Mouse (Mus musculus): ENCODE measurements around the gene Gipc3. TPM values are rescaled to one million over a fixed set of nuclear protein-coding genes. Genes with fewer than 3 reads are reported as not detected.

Gipc3 gene
- polyA plus RNA-seq, 1 experiment = not detected

GRCm38 (mm10) chr10:81354738-81355477 lies 11.8 kb upstream of the Gipc3 start:
- 72% methylated on average over 9 of the region's 9 CpGs for WGBS
- Histone ChIP-seq H3K27ac (ENCODE audit: insufficient read depth, low read depth, low read length) (no peak overlapping the region), H3K4me3 (ENCODE audit: insufficient read depth, low read depth, low read length) (no peak overlapping the region), H3K4me1 (ENCODE audit: control insufficient read depth, insufficient read depth, low read length) (peaks cover 48% of the 10 kb centered on the region)
- TF ChIP-seq CTCF (IDR thresholded peaks at IDR 0.05; ENCODE audit: insufficient read depth, low read depth, low read length) (no peak), POLR2A (IDR thresholded peaks at IDR 0.05; ENCODE audit: insufficient read depth, low read depth, low read length) (no peak)

GRCm38 (mm10) chr10:81351678-81352291 lies 8.7 kb upstream of the Gipc3 start:
- 33% methylated on average over 9 of the region's 9 CpGs for WGBS
- H3K4me3 ChIP-seq (ENCODE audit: insufficient read depth, low read depth, low read length) = no peak overlapping the region
- TF ChIP-seq POLR2A (IDR thresholded peaks at IDR 0.05; ENCODE audit: insufficient read depth, low read depth, low read length) (no peak), CTCF (IDR thresholded peaks at IDR 0.05; ENCODE audit: insufficient read depth, low read depth, low read length) (no peak)
- H3K4me1 ChIP-seq (ENCODE audit: control insufficient read depth, insufficient read depth, low read length) = peaks cover 35% of the 10 kb centered on the region
- H3K27ac ChIP-seq (ENCODE audit: insufficient read depth, low read depth, low read length) = no peak overlapping the region

- Histone ChIP-seq H3K4me3 (ENCODE audit: insufficient read depth, low read depth, low read length) (peak within 1 kb of the TSS; percentile 61), H3K27ac (ENCODE audit: insufficient read depth, low read depth, low read length) (0 out of 2 replicates have a peak within 1 kb of the TSS, but pooled peaks have one; percentile 48), H3K4me1 (ENCODE audit: control insufficient read depth, insufficient read depth, low read length) (peaks cover 27% of the 10 kb centered on the region)
- TF ChIP-seq CTCF (IDR thresholded peaks at IDR 0.05; ENCODE audit: insufficient read depth, low read depth, low read length) = peak; percentile 87
- no peak for TF ChIP-seq POLR2A (IDR thresholded peaks at IDR 0.05; ENCODE audit: insufficient read depth, low read depth, low read length)
- WGBS = under 1% methylated on average over 54 of the region's 54 CpGs
Measured at GRCm38 (mm10) chr10:81350351-81351063, 7.4 kb upstream of the Gipc3 start, which contains the start of gene Hmg20b. Gene Hmg20b, minus strand, starts transcription at chr10:81350480.

- 1% methylated on average over 29 of the region's 29 CpGs for WGBS
- H3K4me3 ChIP-seq (ENCODE audit: insufficient read depth, low read depth, low read length) = peak overlapping the region; percentile 50
- TF ChIP-seq POLR2A (IDR thresholded peaks at IDR 0.05; ENCODE audit: insufficient read depth, low read depth, low read length) = no peak
- peaks cover 24% of the 10 kb centered on the region for H3K4me1 ChIP-seq (ENCODE audit: control insufficient read depth, insufficient read depth, low read length)
- no peak overlapping the region for H3K27ac ChIP-seq (ENCODE audit: insufficient read depth, low read depth, low read length)
Measured at GRCm38 (mm10) chr10:81349961-81350350, 6.9 kb upstream of the Gipc3 start.

GRCm38 (mm10) chr10:81349146-81349545 lies 6.1 kb upstream of the Gipc3 start:
- TF ChIP-seq CTCF (IDR thresholded peaks at IDR 0.05; ENCODE audit: insufficient read depth, low read depth, low read length) = no peak
- TF ChIP-seq POLR2A (IDR thresholded peaks at IDR 0.05; ENCODE audit: insufficient read depth, low read depth, low read length) = no peak
- no peak overlapping the region for H3K27ac ChIP-seq (ENCODE audit: insufficient read depth, low read depth, low read length)
- H3K4me1 ChIP-seq (ENCODE audit: control insufficient read depth, insufficient read depth, low read length) = peaks cover 17% of the 10 kb centered on the region
- no peak overlapping the region for H3K4me3 ChIP-seq (ENCODE audit: insufficient read depth, low read depth, low read length)
- WGBS = 22% methylated on average over 12 of the region's 12 CpGs

- 29% methylated on average over 55 of the region's 55 CpGs for WGBS
- peaks cover 24% of the 10 kb centered on the region for H3K4me1 ChIP-seq (ENCODE audit: control insufficient read depth, insufficient read depth, low read length)
- TF ChIP-seq POLR2A (IDR thresholded peaks at IDR 0.05; ENCODE audit: insufficient read depth, low read depth, low read length) (no peak), CTCF (IDR thresholded peaks at IDR 0.05; ENCODE audit: insufficient read depth, low read depth, low read length) (no peak)
- 0 out of 2 replicates have a peak overlapping the region, but pooled peaks have one; percentile 2 for H3K4me3 ChIP-seq (ENCODE audit: insufficient read depth, low read depth, low read length)
- no peak overlapping the region for H3K27ac ChIP-seq (ENCODE audit: insufficient read depth, low read depth, low read length)
Measured at GRCm38 (mm10) chr10:81346453-81347067, 3.5 kb upstream of the Gipc3 start.

DNA sequence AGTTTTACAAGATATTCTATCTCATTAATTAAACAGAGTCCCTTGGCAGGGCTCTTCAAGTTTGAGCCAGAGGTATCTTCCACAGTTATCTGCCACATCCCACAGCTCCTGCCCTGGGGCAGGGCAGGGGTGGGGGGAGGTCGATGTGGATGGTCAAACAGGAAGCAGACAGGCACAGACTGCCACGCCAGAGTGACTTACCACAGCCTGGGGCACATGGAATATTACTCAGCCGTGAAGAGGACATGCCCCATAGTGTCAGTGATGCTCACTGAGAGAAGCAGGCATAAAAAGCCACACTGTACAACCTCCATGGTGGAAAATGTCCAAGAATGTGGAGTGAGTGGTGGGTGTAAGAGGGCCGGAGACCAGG lies 2.1 kb upstream of the Gipc3 start:
- Histone ChIP-seq H3K4me1 (ENCODE audit: control insufficient read depth, insufficient read depth, low read length) (peaks cover 24% of the 10 kb centered on the region), H3K4me3 (ENCODE audit: insufficient read depth, low read depth, low read length) (no peak overlapping the region), H3K27ac (ENCODE audit: insufficient read depth, low read depth, low read length) (no peak overlapping the region)
- no peak for TF ChIP-seq POLR2A (IDR thresholded peaks at IDR 0.05; ENCODE audit: insufficient read depth, low read depth, low read length)
- 89% methylated on average over 4 of the region's 4 CpGs for WGBS

DNA sequence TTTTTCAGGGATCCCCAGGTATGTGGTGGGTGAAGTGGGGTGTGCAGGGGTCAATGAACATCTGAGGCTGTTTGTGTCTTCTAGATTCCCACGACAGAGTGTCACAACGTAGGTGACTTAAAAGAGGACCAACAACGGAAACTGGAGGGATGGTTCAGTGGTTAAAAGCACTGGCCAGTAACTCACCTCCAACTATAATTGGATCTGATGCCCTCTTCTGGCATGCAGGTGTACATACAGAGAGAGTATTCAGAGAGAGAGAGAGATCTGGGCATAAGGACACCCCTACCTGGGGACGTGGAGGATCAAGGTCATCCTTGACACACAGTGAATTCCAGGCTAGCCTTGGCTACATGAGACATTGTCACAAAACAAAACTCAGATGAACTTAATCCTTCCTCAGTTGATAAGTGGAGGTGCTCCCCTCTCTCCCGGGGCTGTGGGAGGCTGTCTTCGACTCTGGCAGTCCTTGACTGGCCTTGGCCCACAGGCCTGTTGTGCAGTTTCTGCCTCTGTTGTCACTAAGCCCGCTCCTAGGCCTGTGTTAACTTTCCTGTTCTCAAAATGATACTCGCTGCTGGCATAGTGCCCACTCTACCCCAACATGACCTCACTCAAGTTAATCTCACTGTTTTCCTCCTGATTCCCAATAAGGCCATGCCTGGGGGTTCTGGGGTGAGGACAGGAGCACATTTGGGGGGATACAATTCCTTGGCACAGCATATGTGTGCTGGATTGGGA lies 1.5 kb upstream of the Gipc3 start:
- no peak overlapping the region for H3K4me3 ChIP-seq (ENCODE audit: insufficient read depth, low read depth, low read length)
- 51% methylated on average over 8 of the region's 8 CpGs for WGBS
- TF ChIP-seq POLR2A (IDR thresholded peaks at IDR 0.05; ENCODE audit: insufficient read depth, low read depth, low read length) = no peak
- no peak for TF ChIP-seq CTCF (IDR thresholded peaks at IDR 0.05; ENCODE audit: insufficient read depth, low read depth, low read length)

More for the DNA sequence above, 1.5 kb upstream of the Gipc3 start:
- H3K27ac ChIP-seq (ENCODE audit: insufficient read depth, low read depth, low read length) = no peak overlapping the region
- peaks cover 23% of the 10 kb centered on the region for H3K4me1 ChIP-seq (ENCODE audit: control insufficient read depth, insufficient read depth, low read length)

All from olfactory bulb, adult 2 months (tissue).